Mouse (Mus musculus): Measurements from ENCODE around the gene Rab3il1. TPM values are rescaled to one million over a fixed set of nuclear protein-coding genes. Genes with fewer than 3 reads are reported as not detected.
A peak's percentile ranks its signal among the peaks of the same experiment; 100 is the strongest.
"Not testable (repeated sequence)": the region's sequence is repeated elsewhere in the genome, so short reads cannot be mapped to it uniquely, and the experiment has no call there.

The Rab3il1 gene
- polyA plus RNA-seq, 1 experiment from 2014 or later, result 36.8 TPM

- no peaks in the 10 kb centered on the region for H3K27me3 ChIP-seq (ENCODE audit: control insufficient read depth, insufficient read depth, low read length)
- H3K9ac ChIP-seq (ENCODE audit: low read length), result no peak overlapping the region
- H3K27ac ChIP-seq (ENCODE audit: low read depth, low read length), result no peak overlapping the region
- no peaks in the 10 kb centered on the region for H3K36me3 ChIP-seq (ENCODE audit: control insufficient read depth, insufficient read depth, low read length)
- H3K9me3 ChIP-seq (ENCODE audit: control insufficient read depth, low read length), result no peaks in the 10 kb centered on the region
- ATAC-seq (ENCODE audit: low FRiP score) (no peak), DNase-seq (ENCODE audit: low spot score, missing footprints) (peak; percentile 60)
- WGBS, result 80% methylated on average over 5 of the region's 5 CpGs
- no peaks in the 10 kb centered on the region for H3K4me1 ChIP-seq (ENCODE audit: control insufficient read depth, insufficient read depth, low read length)
- no peak overlapping the region for H3K4me3 ChIP-seq (ENCODE audit: low read depth, low read length)
- H3K4me2 ChIP-seq, result no peak overlapping the region
Measured at GRCm38 (mm10) chr19:9960769-9961168, 40.7 kb upstream of the Rab3il1 start.

GRCm38 (mm10) chr19:9964205-9964916 is 37.1 kb upstream of the Rab3il1 start:
- no peak overlapping the region for H3K9ac ChIP-seq (ENCODE audit: low read length)
- H3K4me3 ChIP-seq (ENCODE audit: low read depth, low read length), result no peak overlapping the region
- no peaks in the 10 kb centered on the region for H3K27me3 ChIP-seq (ENCODE audit: control insufficient read depth, insufficient read depth, low read length)
- H3K9me3 ChIP-seq (ENCODE audit: control insufficient read depth, low read length), result no peaks in the 10 kb centered on the region
- WGBS, result 37% methylated on average over 7 of the region's 7 CpGs
- peak; percentile 33 for DNase-seq (ENCODE audit: low spot score, missing footprints)
- H3K4me2 ChIP-seq, result no peak overlapping the region
- ATAC-seq (ENCODE audit: low FRiP score), result no peak
- H3K27ac ChIP-seq (ENCODE audit: low read depth, low read length), result no peak overlapping the region
- H3K4me1 ChIP-seq (ENCODE audit: control insufficient read depth, insufficient read depth, low read length), result no peaks in the 10 kb centered on the region
- H3K36me3 ChIP-seq (ENCODE audit: control insufficient read depth, insufficient read depth, low read length), result no peaks in the 10 kb centered on the region

GRCm38 (mm10) chr19:9966096-9966867 is 35.2 kb upstream of the Rab3il1 start:
- Histone ChIP-seq H3K4me1 (ENCODE audit: control insufficient read depth, insufficient read depth, low read length) (no peaks in the 10 kb centered on the region), H3K9me3 (ENCODE audit: control insufficient read depth, low read length) (no peaks in the 10 kb centered on the region), H3K27me3 (ENCODE audit: control insufficient read depth, insufficient read depth, low read length) (no peaks in the 10 kb centered on the region), H3K36me3 (ENCODE audit: control insufficient read depth, insufficient read depth, low read length) (no peaks in the 10 kb centered on the region), H3K4me2 (no peak overlapping the region), H3K9ac (ENCODE audit: low read length) (no peak overlapping the region), H3K27ac (ENCODE audit: low read depth, low read length) (no peak overlapping the region), H3K4me3 (ENCODE audit: low read depth, low read length) (no peak overlapping the region)
- no peak for ATAC-seq (ENCODE audit: low FRiP score)
- DNase-seq (ENCODE audit: low spot score, missing footprints), result peak; percentile 61
- WGBS, result 76% methylated on average over 2 of the region's 2 CpGs

- H3K4me1 ChIP-seq (ENCODE audit: control insufficient read depth, insufficient read depth, low read length), result no peaks in the 10 kb centered on the region
- H3K4me2 ChIP-seq, result no peak overlapping the region
- H3K27me3 ChIP-seq (ENCODE audit: control insufficient read depth, insufficient read depth, low read length), result no peaks in the 10 kb centered on the region
- H3K9me3 ChIP-seq (ENCODE audit: control insufficient read depth, low read length), result no peaks in the 10 kb centered on the region
- DNase-seq (ENCODE audit: low spot score, missing footprints) (peak; percentile 73), ATAC-seq (ENCODE audit: low FRiP score) (no peak)
- no peaks in the 10 kb centered on the region for H3K36me3 ChIP-seq (ENCODE audit: control insufficient read depth, insufficient read depth, low read length)
- H3K9ac ChIP-seq (ENCODE audit: low read length), result no peak overlapping the region
- H3K4me3 ChIP-seq (ENCODE audit: low read depth, low read length), result no peak overlapping the region
- no peak overlapping the region for H3K27ac ChIP-seq (ENCODE audit: low read depth, low read length)
- WGBS, result 83% methylated on average over 8 of the region's 10 CpGs
Measured at GRCm38 (mm10) chr19:9968081-9968787, 33.2 kb upstream of the Rab3il1 start.

- not testable (repeated sequence) for ATAC-seq (ENCODE audit: low FRiP score); H3K27me3 ChIP-seq (ENCODE audit: control insufficient read depth, insufficient read depth, low read length); H3K9ac ChIP-seq (ENCODE audit: low read length); H3K9me3 ChIP-seq (ENCODE audit: control insufficient read depth, low read length); H3K4me2 ChIP-seq; H3K36me3 ChIP-seq (ENCODE audit: control insufficient read depth, insufficient read depth, low read length); H3K4me3 ChIP-seq (ENCODE audit: low read depth, low read length); DNase-seq (ENCODE audit: low spot score, missing footprints); H3K4me1 ChIP-seq (ENCODE audit: control insufficient read depth, insufficient read depth, low read length); H3K27ac ChIP-seq (ENCODE audit: low read depth, low read length)
- 84% methylated on average over 2 of the region's 2 CpGs for WGBS
Measured at GRCm38 (mm10) chr19:9974853-9975252, 26.6 kb upstream of the Rab3il1 start.

GRCm38 (mm10) chr19:9977085-9977484 is 24.4 kb upstream of the Rab3il1 start:
- no peaks in the 10 kb centered on the region; the same call in 1 of the 2 replicates for H3K4me1 ChIP-seq (ENCODE audit: control insufficient read depth, insufficient read depth, low read length)
- H3K36me3 ChIP-seq (ENCODE audit: control insufficient read depth, insufficient read depth, low read length), result no peaks in the 10 kb centered on the region
- no peaks in the 10 kb centered on the region for H3K27me3 ChIP-seq (ENCODE audit: control insufficient read depth, insufficient read depth, low read length)
- DNase-seq (ENCODE audit: low spot score, missing footprints) (peak; percentile 81), ATAC-seq (ENCODE audit: low FRiP score) (no peak)
- no peak overlapping the region for H3K4me3 ChIP-seq (ENCODE audit: low read depth, low read length)
- H3K27ac ChIP-seq (ENCODE audit: low read depth, low read length), result no peak overlapping the region
- no peak overlapping the region for H3K9ac ChIP-seq (ENCODE audit: low read length)
- 81% methylated on average over 10 of the region's 10 CpGs for WGBS
- no peak overlapping the region for H3K4me2 ChIP-seq
- no peaks in the 10 kb centered on the region for H3K9me3 ChIP-seq (ENCODE audit: control insufficient read depth, low read length)

GRCm38 (mm10) chr19:9978431-9978951 is 23.0 kb upstream of the Rab3il1 start:
- Histone ChIP-seq H3K27ac (ENCODE audit: low read depth, low read length) (no peak overlapping the region), H3K4me1 (ENCODE audit: control insufficient read depth, insufficient read depth, low read length) (peaks cover 2% of the 10 kb centered on the region), H3K9ac (ENCODE audit: low read length) (no peak overlapping the region), H3K4me3 (ENCODE audit: low read depth, low read length) (no peak overlapping the region), H3K4me2 (no peak overlapping the region), H3K9me3 (ENCODE audit: control insufficient read depth, low read length) (no peaks in the 10 kb centered on the region), H3K36me3 (ENCODE audit: control insufficient read depth, insufficient read depth, low read length) (no peaks in the 10 kb centered on the region), H3K27me3 (ENCODE audit: control insufficient read depth, insufficient read depth, low read length) (no peaks in the 10 kb centered on the region)
- ATAC-seq (ENCODE audit: low FRiP score) (no peak), DNase-seq (ENCODE audit: low spot score, missing footprints) (peak; percentile 77)
- WGBS, result 69% methylated on average over 5 of the region's 5 CpGs

GRCm38 (mm10) chr19:9979156-9979555 is 22.3 kb upstream of the Rab3il1 start:
- Histone ChIP-seq H3K27me3 (ENCODE audit: control insufficient read depth, insufficient read depth, low read length) (no peaks in the 10 kb centered on the region), H3K36me3 (ENCODE audit: control insufficient read depth, insufficient read depth, low read length) (no peaks in the 10 kb centered on the region), H3K4me1 (ENCODE audit: control insufficient read depth, insufficient read depth, low read length) (peaks cover 6% of the 10 kb centered on the region), H3K4me3 (ENCODE audit: low read depth, low read length) (no peak overlapping the region), H3K9ac (ENCODE audit: low read length) (no peak overlapping the region), H3K27ac (ENCODE audit: low read depth, low read length) (no peak overlapping the region), H3K9me3 (ENCODE audit: control insufficient read depth, low read length) (no peaks in the 10 kb centered on the region), H3K4me2 (no peak overlapping the region)
- no peak for DNase-seq (ENCODE audit: low spot score, missing footprints)
- ATAC-seq (ENCODE audit: low FRiP score), result no peak
- 81% methylated on average over 2 of the region's 2 CpGs for WGBS
